In genomic region chrX:169685131-169685530, GRCm38 (mm10) we compare ENCODE assay signal across 7 mouse cellular contexts. TPM values are rescaled to one million over a fixed set of nuclear protein-coding genes. Genes with fewer than 3 reads are reported as not detected.
DNase-seq lines count a peak whose midpoint lies in the region; ATAC-seq and TF ChIP-seq lines count a peak whose summit lies in the region.

Gene Mid1, plus strand, starts transcription at chrX:169685199.

- no peaks in the 10 kb centered on the region for H3K36me3 ChIP-seq in ES-E14 (ENCODE audit: control insufficient read depth, insufficient read depth, low read length, poor library complexity, severe bottlenecking)
- H3K36me3 ChIP-seq in forebrain, embryonic 16.5 days (ENCODE audit: control insufficient read depth, insufficient read depth): no peaks in the 10 kb centered on the region
- H3K36me3 ChIP-seq in intestine, embryonic 14.5 days (ENCODE audit: control insufficient read depth, insufficient read depth, low read length): no peaks in the 10 kb centered on the region
- no peaks in the 10 kb centered on the region for H3K36me3 ChIP-seq in liver, embryonic 14.5 days (replicated peaks; ENCODE audit: control insufficient read depth, insufficient read depth, low read depth)
- H3K36me3 ChIP-seq in neural tube, embryonic 15.5 days: no peaks in the 10 kb centered on the region

- H3K27ac ChIP-seq in ES-E14 (ENCODE audit: insufficient read depth, low read depth, low read length, poor library complexity, severe bottlenecking): no peak within 1 kb of the TSS
- H3K27ac ChIP-seq in forebrain, embryonic 16.5 days (ENCODE audit: low read length): no peak within 1 kb of the TSS
- peak within 1 kb of the TSS; percentile 47; the same call in 1 of the 2 replicates for H3K27ac ChIP-seq in intestine, embryonic 14.5 days (ENCODE audit: low read depth)
- no peak within 1 kb of the TSS for H3K27ac ChIP-seq in liver, embryonic 14.5 days
- no peak within 1 kb of the TSS for H3K27ac ChIP-seq in neural tube, embryonic 15.5 days (replicated peaks)

- no peak within 1 kb of the TSS for H3K4me3 ChIP-seq in ES-E14 (ENCODE audit: insufficient read depth in 1 of 2, low read depth in 1 of 2, low read length in 2 of 2, poor library complexity in 1 of 2, severe bottlenecking in 1 of 2)
- H3K4me3 ChIP-seq in forebrain, embryonic 16.5 days (replicated peaks; ENCODE audit: low read length): no peak within 1 kb of the TSS; the same call in 1 of the 2 replicates
- H3K4me3 ChIP-seq in intestine, embryonic 14.5 days (ENCODE audit: low read depth, low read length): peak within 1 kb of the TSS; percentile 36
- H3K4me3 ChIP-seq in liver, embryonic 14.5 days (ENCODE audit: insufficient read depth in 1 of 2, low read depth in 2 of 2, low read length in 2 of 2): peak within 1 kb of the TSS in 1 of 2 experiments; percentile 45; a peak in 2 of 4 replicates
- peak within 1 kb of the TSS; percentile 22 for H3K4me3 ChIP-seq in neural tube, embryonic 15.5 days (replicated peaks)

- 15% methylated on average over 10 of the region's 10 CpGs for WGBS in forebrain, embryonic 16.5 days
- WGBS in intestine, embryonic 14.5 days: 11% methylated on average over 8 of the region's 10 CpGs
- 16% methylated on average over 10 of the region's 10 CpGs for WGBS in liver, embryonic 14.5 days (ENCODE audit: insufficient replicate concordance)
- WGBS in neural tube, embryonic 15.5 days: 16% methylated on average over 10 of the region's 10 CpGs

- H3K9me3 ChIP-seq in ES-E14 (ENCODE audit: control insufficient read depth, insufficient read depth, low read depth, low read length): no peaks in the 10 kb centered on the region
- no peaks in the 10 kb centered on the region for H3K9me3 ChIP-seq in forebrain, embryonic 16.5 days (ENCODE audit: control insufficient read depth, low read length)
- no peaks in the 10 kb centered on the region for H3K9me3 ChIP-seq in intestine, embryonic 14.5 days (ENCODE audit: control insufficient read depth, low read length)
- H3K9me3 ChIP-seq in liver, embryonic 14.5 days (ENCODE audit: control insufficient read depth, low read length): no peaks in the 10 kb centered on the region
- no peaks in the 10 kb centered on the region for H3K9me3 ChIP-seq in neural tube, embryonic 15.5 days (replicated peaks)

- no peaks in the 10 kb centered on the region for H3K4me1 ChIP-seq in ES-E14 (ENCODE audit: control insufficient read depth in 2 of 2, insufficient read depth in 2 of 2, low read length in 2 of 2, poor library complexity in 1 of 2)
- no peaks in the 10 kb centered on the region for H3K4me1 ChIP-seq in forebrain, embryonic 16.5 days (replicated peaks; ENCODE audit: control insufficient read depth, insufficient read depth, low read length)
- no peaks in the 10 kb centered on the region for H3K4me1 ChIP-seq in intestine, embryonic 14.5 days (replicated peaks; ENCODE audit: control insufficient read depth, insufficient read depth, low read length)
- no peaks in the 10 kb centered on the region for H3K4me1 ChIP-seq in liver, embryonic 14.5 days (replicated peaks; ENCODE audit: control insufficient read depth in 2 of 2, insufficient read depth in 2 of 2, low read length in 1 of 2)
- no peaks in the 10 kb centered on the region for H3K4me1 ChIP-seq in neural tube, embryonic 15.5 days

- TF ChIP-seq CTCF in liver, embryonic 14.5 days (IDR thresholded peaks at IDR 0.05; ENCODE audit: low read depth): no peak

- in situ Hi-C loops in ES-E14 (cut with MboI; ENCODE audit: low sequenced_read_pairs in 2 of 2, unreplicated experiment in 2 of 2): no loop called here

- no peak for DNase-seq in ES-E14 (ENCODE audit: low read depth, low spot score)
- peak; percentile 62 for DNase-seq in adrenal gland, adult 2 months
- DNase-seq in intestine, embryonic 14.5 days (ENCODE audit: low spot score): peak; percentile 65
- no peak for DNase-seq in liver, embryonic 14.5 days (ENCODE audit: low read depth in 3 of 3, low spot score in 3 of 3)
- no peak for DNase-seq in right cerebral cortex, postnatal 36 days (ENCODE audit: low spot score in 2 of 2)

- peaks cover 3% of the 10 kb centered on the region; the same call in 1 of the 2 replicates for H3K27me3 ChIP-seq in forebrain, embryonic 16.5 days (replicated peaks; ENCODE audit: control insufficient read depth, insufficient read depth, low read length)
- H3K27me3 ChIP-seq in intestine, embryonic 14.5 days (replicated peaks; ENCODE audit: control insufficient read depth, insufficient read depth, low read length): no peaks in the 10 kb centered on the region
- no peaks in the 10 kb centered on the region for H3K27me3 ChIP-seq in liver, embryonic 14.5 days (ENCODE audit: control insufficient read depth, insufficient read depth, low read length)
- H3K27me3 ChIP-seq in neural tube, embryonic 15.5 days (replicated peaks): peaks cover 14% of the 10 kb centered on the region; the same call in 1 of the 2 replicates

- no peak for TF ChIP-seq EP300 in liver, embryonic 14.5 days (IDR thresholded peaks at IDR 0.05; ENCODE audit: low read depth)

- H3K4me2 ChIP-seq in forebrain, embryonic 16.5 days (ENCODE audit: low read length): peak within 1 kb of the TSS; percentile 19
- H3K4me2 ChIP-seq in intestine, embryonic 14.5 days (ENCODE audit: low read length): peak within 1 kb of the TSS; percentile 47
- H3K4me2 ChIP-seq in liver, embryonic 14.5 days (ENCODE audit: low read depth): peak within 1 kb of the TSS; percentile 24
- peak within 1 kb of the TSS; percentile 50 for H3K4me2 ChIP-seq in neural tube, embryonic 15.5 days

- no peak for ATAC-seq in forebrain, embryonic 16.5 days
- 0 out of 2 replicates have a peak, but pooled peaks have one; percentile 62 for ATAC-seq in intestine, embryonic 14.5 days (replicated peaks; ENCODE audit: low FRiP score, low TSS enrichment, low read depth)
- no peak for ATAC-seq in liver, embryonic 14.5 days (ENCODE audit: insufficient read depth)
- no peak for ATAC-seq in neural tube, embryonic 15.5 days (ENCODE audit: low FRiP score)

- H3K9ac ChIP-seq in ES-E14 (ENCODE audit: insufficient read depth, low read depth, low read length, poor library complexity, severe bottlenecking): no peak within 1 kb of the TSS
- H3K9ac ChIP-seq in forebrain, embryonic 16.5 days (replicated peaks; ENCODE audit: low read depth, low read length): no peak within 1 kb of the TSS
- peak within 1 kb of the TSS; percentile 37; the same call in 1 of the 2 replicates for H3K9ac ChIP-seq in intestine, embryonic 14.5 days (ENCODE audit: low read length)
- H3K9ac ChIP-seq in liver, embryonic 14.5 days (replicated peaks): no peak within 1 kb of the TSS
- H3K9ac ChIP-seq in neural tube, embryonic 15.5 days (replicated peaks): no peak within 1 kb of the TSS

TF ChIP-seq in ES-E14, 5 proteins besides CTCF, POLR2A, EP300 and RAD21:
- TF ChIP-seq HCFC1 (IDR thresholded peaks at IDR 0.05; ENCODE audit: borderline replicate concordance, insufficient read depth, low read length) (no peak), ZNF384 (IDR thresholded peaks at IDR 0.05; ENCODE audit: low read depth, low read length) (no peak; the same call in 1 of the 2 replicates), ZC3H11A (IDR thresholded peaks at IDR 0.05; ENCODE audit: borderline replicate concordance, low read depth, low read length) (no peak), CHD2 (IDR thresholded peaks at IDR 0.05; ENCODE audit: low read depth, low read length) (no peak), MAFK (IDR thresholded peaks at IDR 0.05; ENCODE audit: insufficient read depth, low read depth, low read length) (no peak)
TF ChIP-seq in ES-E14: peak in this region for 0.

RNA-seq across cellular contexts. Expression of gene Mid1, which starts in this region (rescaled TPM):
- 201 and 316 TPM in 2 replicates for total RNA-seq in ES-E14 (2012; rRNA removed)
- total RNA-seq in adrenal gland, adult 2 months (2021): 10 to 100 TPM; 10.9 to 15.0 TPM
- 16.7 and 19.2 TPM in 2 replicates for polyA plus RNA-seq in adrenal gland, adult 2 months (2012; rRNA removed)
- polyA plus RNA-seq in forebrain, embryonic 16.5 days (2015; fragmentation: Nextera tagmentation; extraction: Ambion mirVana): 10.0 and 10.1 TPM in 2 replicates
- 10.3 and 11.2 TPM in 2 replicates for polyA plus RNA-seq in intestine, embryonic 14.5 days (2014; fragmentation: Nextera tagmentation; extraction: Ambion mirVana)
- polyA plus RNA-seq in liver, embryonic 14.5 days (2012; rRNA removed): 1.1 and 1.9 TPM in 2 replicates
- 1.2 and 1.5 TPM in 2 replicates for polyA plus RNA-seq in liver, embryonic 14.5 days (2014; fragmentation: Nextera tagmentation; extraction: Ambion mirVana)
- polyA plus RNA-seq in neural tube, embryonic 15.5 days (2015; fragmentation: Nextera tagmentation; extraction: Ambion mirVana): 4.0 and 5.4 TPM in 2 replicates

Comparison
In these comparisons a context has a peak if more than half of its experiments do, and no peak if none do; other contexts are left out.
1. RNA of gene Mid1 (total RNA-seq): 201 to 316 TPM in ES-E14; 10.9 to 15.0 TPM in adrenal gland, adult 2 months; every median in the first group is over 10 times any median in the second.
2. DNase-seq: peak in adrenal gland, adult 2 months (single experiment) and intestine, embryonic 14.5 days (single experiment); none in ES-E14 (single experiment), liver, embryonic 14.5 days (0 of 3) and right cerebral cortex, postnatal 36 days (0 of 2).
3. H3K4me3 ChIP-seq: peak in intestine, embryonic 14.5 days (single experiment) and neural tube, embryonic 15.5 days (single experiment); none in ES-E14 (0 of 2) and forebrain, embryonic 16.5 days (single experiment).
4. Peak in every context shown above with its lines, with median percentiles within 50 percentile points of each other: H3K4me2 ChIP-seq.